Mouse (Mus musculus): Measurements from ENCODE around the gene Sstr5. TPM values are rescaled to one million over a fixed set of nuclear protein-coding genes. Genes with fewer than 3 reads are reported as not detected.
A peak's percentile ranks its signal among the peaks of the same experiment; 100 is the strongest.

Sstr5 gene
- not detected in 2 replicates for polyA plus RNA-seq (2014; fragmentation: Nextera tagmentation; extraction: Ambion mirVana)

DNA sequence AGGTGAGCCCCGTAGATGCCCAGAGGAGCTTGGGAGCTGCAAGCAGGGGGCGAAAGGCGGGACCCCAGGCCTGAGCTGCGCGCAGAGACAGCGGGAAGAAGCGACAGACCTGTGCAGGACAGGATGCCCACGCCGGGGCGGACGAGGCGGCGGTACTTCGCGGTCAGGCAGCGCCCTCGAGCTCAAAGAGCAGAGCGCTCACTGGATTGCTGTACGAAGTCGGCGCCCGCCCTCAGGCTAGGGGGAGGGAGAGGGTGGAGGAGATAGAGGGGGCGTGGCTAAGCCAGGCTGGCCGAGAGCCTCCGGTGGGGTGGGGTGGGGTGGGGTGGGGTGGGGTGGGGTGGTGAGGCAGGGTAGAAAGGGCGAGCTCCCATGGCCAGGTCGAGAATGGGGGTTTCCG, at the start of gene Sstr5:
Sstr5 (minus strand) TSS at position 276 of the 400 bp plus-strand sequence.
- H3K27me3 ChIP-seq (replicated peaks; ENCODE audit: control insufficient read depth, insufficient read depth, low read length) = peaks cover 19% of the 10 kb centered on the region
- 0 out of 2 replicates have a peak, but pooled peaks cover 4% of the 10 kb centered on the region for H3K4me1 ChIP-seq (ENCODE audit: control insufficient read depth, insufficient read depth, low read length)
- H3K9ac ChIP-seq (ENCODE audit: low read depth, low read length) = peak within 1 kb of the TSS; percentile 47; the same call in 1 of the 2 replicates
- no peak; the same call in 1 of the 2 replicates for ATAC-seq (ENCODE audit: low read depth)
- H3K27ac ChIP-seq (replicated peaks; ENCODE audit: low read depth, low read length) = no peak within 1 kb of the TSS
- peak within 1 kb of the TSS; percentile 52 for H3K4me2 ChIP-seq (ENCODE audit: low read depth, low read length)
- no peaks in the 10 kb centered on the region for H3K36me3 ChIP-seq (ENCODE audit: control insufficient read depth, insufficient read depth, low read length)
- no peaks in the 10 kb centered on the region for H3K9me3 ChIP-seq (ENCODE audit: control insufficient read depth, low read length)
- 0% methylated on average over 6 of the region's 28 CpGs for WGBS
- DNase-seq (ENCODE audit: low spot score) = peak; percentile 49
- peak within 1 kb of the TSS; percentile 27 for H3K4me3 ChIP-seq (ENCODE audit: low read depth, low read length)

DNA sequence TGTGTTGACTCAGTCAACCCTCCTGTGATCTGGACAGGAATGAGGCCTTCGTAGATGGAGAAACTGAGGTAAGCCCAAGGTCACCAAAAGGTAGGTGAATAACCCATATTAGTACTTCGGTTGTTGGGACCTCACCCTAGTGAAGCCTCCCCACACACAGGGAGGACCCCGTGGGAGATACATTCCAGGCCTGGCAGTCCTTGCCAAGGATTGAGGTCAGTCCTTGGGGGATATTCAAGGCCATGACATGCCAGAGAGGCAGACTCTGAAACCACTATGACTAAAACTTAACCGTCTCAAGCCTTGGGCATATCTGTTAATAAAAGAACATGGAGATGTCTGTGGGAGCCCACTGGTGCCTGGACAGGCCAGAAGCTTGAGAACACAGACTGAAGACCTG, 44.7 kb upstream of the Sstr5 start:
- H3K27me3 ChIP-seq (replicated peaks; ENCODE audit: control insufficient read depth, insufficient read depth, low read length) = no peaks in the 10 kb centered on the region
- no peaks in the 10 kb centered on the region for H3K9me3 ChIP-seq (ENCODE audit: control insufficient read depth, low read length)
- DNase-seq (ENCODE audit: low spot score) = no peak
- no peak overlapping the region for H3K4me2 ChIP-seq (ENCODE audit: low read depth, low read length)
- H3K4me1 ChIP-seq (ENCODE audit: control insufficient read depth, insufficient read depth, low read length) = no peaks in the 10 kb centered on the region
- H3K4me3 ChIP-seq (ENCODE audit: low read depth, low read length) = no peak overlapping the region
- no peaks in the 10 kb centered on the region for H3K36me3 ChIP-seq (ENCODE audit: control insufficient read depth, insufficient read depth, low read length)
- no peak for ATAC-seq (ENCODE audit: low read depth)
- no peak overlapping the region for H3K9ac ChIP-seq (ENCODE audit: low read depth, low read length)
- no peak overlapping the region for H3K27ac ChIP-seq (replicated peaks; ENCODE audit: low read depth, low read length)
- 86% methylated on average over 4 of the region's 4 CpGs for whole genome bisulfite sequencing

DNA sequence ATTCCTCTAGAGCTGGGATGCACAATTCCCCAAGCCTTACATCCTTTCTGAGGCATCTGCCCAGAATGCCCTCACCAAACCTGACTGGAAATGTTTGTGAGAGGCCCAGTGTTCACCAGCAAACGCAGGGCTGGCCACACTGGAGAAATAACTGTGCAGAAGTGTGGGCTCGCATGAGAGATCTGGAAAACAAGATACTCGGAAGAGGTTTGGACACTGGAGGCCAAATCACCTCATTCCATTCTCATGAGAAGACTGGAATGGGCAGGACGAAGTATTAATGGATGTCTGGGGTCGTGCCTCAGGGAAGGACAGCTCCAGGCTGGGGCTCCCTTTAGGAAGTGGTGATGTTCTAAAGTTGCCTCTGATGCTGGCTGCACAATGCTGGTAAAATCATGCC, 43.6 kb upstream of the Sstr5 start:
- Histone ChIP-seq H3K4me1 (ENCODE audit: control insufficient read depth, insufficient read depth, low read length) (no peaks in the 10 kb centered on the region), H3K36me3 (ENCODE audit: control insufficient read depth, insufficient read depth, low read length) (no peaks in the 10 kb centered on the region), H3K4me2 (ENCODE audit: low read depth, low read length) (no peak overlapping the region), H3K27ac (replicated peaks; ENCODE audit: low read depth, low read length) (no peak overlapping the region), H3K9ac (ENCODE audit: low read depth, low read length) (no peak overlapping the region), H3K4me3 (ENCODE audit: low read depth, low read length) (no peak overlapping the region), H3K27me3 (replicated peaks; ENCODE audit: control insufficient read depth, insufficient read depth, low read length) (no peaks in the 10 kb centered on the region), H3K9me3 (ENCODE audit: control insufficient read depth, low read length) (no peaks in the 10 kb centered on the region)
- 72% methylated on average over 5 of the region's 5 CpGs for WGBS
- no peak for ATAC-seq (ENCODE audit: low read depth)
- DNase-seq (ENCODE audit: low spot score) = no peak

DNA sequence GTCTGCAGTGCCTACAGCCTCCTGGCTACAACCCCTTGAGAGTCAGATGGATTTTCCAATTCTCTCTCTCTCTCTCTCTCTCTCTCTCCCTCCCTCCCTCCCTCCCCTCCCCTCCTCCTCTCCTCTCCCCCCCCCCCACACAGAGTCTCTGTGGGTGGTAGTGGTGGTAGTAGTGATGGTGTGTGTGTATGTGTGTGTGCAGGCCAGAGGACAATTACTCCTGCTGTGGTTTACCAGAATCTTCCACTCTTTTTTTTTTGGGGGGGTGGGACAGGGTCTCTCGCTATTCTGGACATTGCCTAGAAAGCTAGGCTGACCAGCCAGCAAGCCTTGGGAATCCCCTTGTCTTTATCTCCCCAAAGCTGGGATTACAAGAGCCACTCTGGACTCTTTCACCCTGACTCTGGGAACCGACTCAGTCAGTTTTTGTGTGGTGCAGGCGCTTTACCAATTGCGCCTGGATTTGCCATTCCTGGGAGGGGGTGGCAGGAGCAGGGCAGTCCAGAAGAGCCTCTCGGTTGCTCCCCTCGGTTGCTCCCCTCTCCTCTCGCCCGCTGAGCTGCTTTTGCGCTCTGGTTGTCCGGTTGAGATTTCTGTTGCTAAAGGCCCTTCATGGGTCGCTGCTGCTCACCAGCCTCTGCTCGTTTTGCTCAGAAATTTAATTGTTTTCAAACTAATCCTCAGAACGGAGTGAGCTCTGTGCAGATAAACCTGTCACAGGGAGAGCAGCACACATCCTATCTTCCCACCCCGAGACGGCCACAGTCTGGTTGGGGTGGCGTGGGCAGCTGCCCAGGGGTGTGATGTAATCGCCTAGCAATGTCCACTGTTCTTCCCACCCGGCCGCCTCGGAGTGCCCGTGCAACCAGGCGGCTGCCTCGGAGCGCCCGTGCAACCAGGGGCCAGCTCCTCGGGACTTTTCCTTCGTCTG, 42.1 kb upstream of the Sstr5 start:
- DNase-seq (ENCODE audit: low spot score) = no peak
- Histone ChIP-seq H3K9ac (ENCODE audit: low read depth, low read length) (peak overlapping the region; percentile 42; the same call in 1 of the 2 replicates), H3K36me3 (ENCODE audit: control insufficient read depth, insufficient read depth, low read length) (no peaks in the 10 kb centered on the region), H3K27ac (replicated peaks; ENCODE audit: low read depth, low read length) (no peak overlapping the region), H3K9me3 (ENCODE audit: control insufficient read depth, low read length) (no peaks in the 10 kb centered on the region), H3K27me3 (replicated peaks; ENCODE audit: control insufficient read depth, insufficient read depth, low read length) (no peaks in the 10 kb centered on the region), H3K4me3 (ENCODE audit: low read depth, low read length) (no peak overlapping the region), H3K4me1 (ENCODE audit: control insufficient read depth, insufficient read depth, low read length) (no peaks in the 10 kb centered on the region), H3K4me2 (ENCODE audit: low read depth, low read length) (no peak overlapping the region)
- peak; percentile 57; the same call in 1 of the 2 replicates for ATAC-seq (ENCODE audit: low read depth)
- WGBS = 41% methylated on average over 27 of the region's 27 CpGs

DNA sequence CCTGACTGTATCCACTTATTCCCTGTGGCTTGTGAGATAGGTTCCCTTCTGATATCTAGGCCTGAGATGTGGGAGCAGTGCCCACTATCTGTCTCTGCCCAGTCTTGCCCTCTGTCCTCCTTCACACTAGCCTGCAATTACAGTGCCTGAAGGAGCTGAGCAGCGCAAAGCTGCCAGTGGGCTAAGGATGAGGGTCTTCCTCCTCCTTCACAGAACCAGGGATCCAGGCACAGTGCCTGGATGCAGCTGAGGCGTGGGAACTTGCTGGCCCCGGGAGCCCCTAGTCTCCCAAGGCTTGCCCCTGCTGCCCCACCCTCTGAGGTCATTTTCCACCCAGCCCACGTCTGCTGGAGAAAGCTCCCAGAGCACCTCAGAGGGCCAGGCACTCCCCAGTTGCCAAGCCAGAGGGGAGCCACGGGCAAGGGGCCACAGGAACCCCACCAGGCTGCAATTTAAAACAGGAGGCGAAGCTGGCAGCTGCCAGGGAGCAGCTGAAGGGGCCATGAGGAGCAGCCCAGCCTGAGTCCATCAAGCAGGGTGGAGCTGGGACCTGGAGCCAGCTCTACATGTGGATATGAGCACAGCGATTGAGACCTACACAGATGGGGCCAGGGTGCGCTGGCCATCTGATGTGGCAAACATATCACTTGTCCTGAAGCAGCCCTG, 33.4 kb upstream of the Sstr5 start:
- no peak overlapping the region for H3K9ac ChIP-seq (ENCODE audit: low read depth, low read length)
- H3K4me2 ChIP-seq (ENCODE audit: low read depth, low read length) = no peak overlapping the region
- WGBS = 53% methylated on average over 8 of the region's 8 CpGs
- no peak for DNase-seq (ENCODE audit: low spot score)
- H3K9me3 ChIP-seq (ENCODE audit: control insufficient read depth, low read length) = no peaks in the 10 kb centered on the region
- H3K4me3 ChIP-seq (ENCODE audit: low read depth, low read length) = no peak overlapping the region
- no peaks in the 10 kb centered on the region for H3K4me1 ChIP-seq (ENCODE audit: control insufficient read depth, insufficient read depth, low read length)
- H3K27me3 ChIP-seq (replicated peaks; ENCODE audit: control insufficient read depth, insufficient read depth, low read length) = no peaks in the 10 kb centered on the region
- H3K36me3 ChIP-seq (ENCODE audit: control insufficient read depth, insufficient read depth, low read length) = no peaks in the 10 kb centered on the region
- no peak overlapping the region for H3K27ac ChIP-seq (replicated peaks; ENCODE audit: low read depth, low read length)
- ATAC-seq (ENCODE audit: low read depth) = no peak

DNA sequence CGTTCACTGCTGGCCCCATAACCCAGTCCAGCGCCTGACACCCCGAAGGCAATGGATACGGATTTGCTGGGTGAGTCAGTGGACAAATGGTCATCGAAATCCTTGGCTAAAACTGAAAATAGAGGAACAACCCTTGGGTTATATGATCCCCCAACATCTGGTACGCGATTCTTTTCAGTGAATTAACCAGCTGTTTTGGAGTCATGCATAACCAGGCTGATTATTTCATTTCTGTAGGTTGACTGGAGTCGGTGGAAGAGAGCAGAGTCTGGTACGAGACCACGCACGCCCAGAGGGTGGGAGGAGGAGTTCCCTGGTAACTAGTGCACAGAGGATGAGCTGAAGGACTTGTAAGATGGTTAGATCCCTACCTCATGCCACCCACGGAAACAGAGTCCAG, 25.0 kb upstream of the Sstr5 start:
- H3K27ac ChIP-seq (replicated peaks; ENCODE audit: low read depth, low read length) = no peak overlapping the region
- DNase-seq (ENCODE audit: low spot score) = peak; percentile 54

DNA sequence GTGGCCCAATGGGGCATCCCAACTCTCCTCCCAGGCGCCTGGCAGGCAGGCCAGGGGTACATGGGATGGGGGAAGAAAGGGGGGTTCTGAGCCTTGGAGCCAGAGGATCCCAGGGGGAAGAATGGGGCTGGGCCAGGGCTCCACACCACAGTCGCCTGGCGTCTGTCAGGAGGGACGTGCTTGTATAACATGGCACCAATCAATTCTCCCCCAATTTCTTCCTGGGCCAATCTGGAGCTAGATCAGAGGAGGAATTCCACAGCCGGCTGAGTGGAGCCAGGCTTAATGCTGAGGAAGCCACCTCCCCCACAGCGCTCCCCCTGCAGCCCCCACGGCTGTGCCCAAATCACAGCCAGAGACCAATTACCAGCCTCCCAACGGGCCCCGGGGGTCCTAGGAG, 23.4 kb upstream of the Sstr5 start:
- peak; percentile 60 for ATAC-seq (ENCODE audit: low read depth)
- WGBS = 26% methylated on average over 7 of the region's 9 CpGs

More for the DNA sequence above, 25.0 kb upstream of the Sstr5 start:
- peaks cover 16% of the 10 kb centered on the region for H3K4me1 ChIP-seq (ENCODE audit: control insufficient read depth, insufficient read depth, low read length)
- H3K4me3 ChIP-seq (ENCODE audit: low read depth, low read length) = no peak overlapping the region
- WGBS = 41% methylated on average over 12 of the region's 12 CpGs
- H3K9me3 ChIP-seq (ENCODE audit: control insufficient read depth, low read length) = no peaks in the 10 kb centered on the region
- no peak overlapping the region for H3K9ac ChIP-seq (ENCODE audit: low read depth, low read length)
- ATAC-seq (ENCODE audit: low read depth) = peak; percentile 47; the same call in 1 of the 2 replicates
- no peak overlapping the region for H3K4me2 ChIP-seq (ENCODE audit: low read depth, low read length)
- H3K36me3 ChIP-seq (ENCODE audit: control insufficient read depth, insufficient read depth, low read length) = no peaks in the 10 kb centered on the region
- H3K27me3 ChIP-seq (replicated peaks; ENCODE audit: control insufficient read depth, insufficient read depth, low read length) = no peaks in the 10 kb centered on the region

DNA sequence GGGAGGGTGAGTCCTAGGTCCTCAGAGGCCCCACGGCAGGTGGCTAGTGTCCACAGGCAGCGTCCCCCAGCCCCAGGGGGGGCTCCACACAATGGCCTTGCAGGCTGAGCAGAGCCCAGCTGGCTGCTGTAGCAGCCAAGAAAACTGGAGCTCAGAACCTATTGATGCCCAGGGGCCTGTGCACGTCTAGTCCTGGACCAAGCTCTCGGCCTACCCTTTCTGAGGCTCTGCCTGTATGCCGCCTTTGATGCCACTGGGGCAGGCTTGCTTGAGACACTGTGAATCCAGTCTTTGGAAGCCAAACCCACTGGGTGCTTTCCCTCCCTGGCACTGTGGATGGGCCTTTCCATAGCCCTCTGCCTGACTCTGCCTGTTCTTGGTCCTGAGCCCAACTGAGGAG, 22.4 kb upstream of the Sstr5 start:
- Histone ChIP-seq H3K27me3 (replicated peaks; ENCODE audit: control insufficient read depth, insufficient read depth, low read length) (no peaks in the 10 kb centered on the region), H3K36me3 (ENCODE audit: control insufficient read depth, insufficient read depth, low read length) (no peaks in the 10 kb centered on the region), H3K9ac (ENCODE audit: low read depth, low read length) (no peak overlapping the region), H3K4me2 (ENCODE audit: low read depth, low read length) (no peak overlapping the region), H3K27ac (replicated peaks; ENCODE audit: low read depth, low read length) (no peak overlapping the region; the same call in 1 of the 2 replicates), H3K9me3 (ENCODE audit: control insufficient read depth, low read length) (no peaks in the 10 kb centered on the region), H3K4me3 (ENCODE audit: low read depth, low read length) (no peak overlapping the region), H3K4me1 (ENCODE audit: control insufficient read depth, insufficient read depth, low read length) (peaks cover 16% of the 10 kb centered on the region)
- DNase-seq (ENCODE audit: low spot score) = no peak
- WGBS = 88% methylated on average over 1 of the region's 5 CpGs
- no peak for ATAC-seq (ENCODE audit: low read depth)

More for the DNA sequence above, 23.4 kb upstream of the Sstr5 start:
- Histone ChIP-seq H3K4me1 (ENCODE audit: control insufficient read depth, insufficient read depth, low read length) (peaks cover 16% of the 10 kb centered on the region), H3K9me3 (ENCODE audit: control insufficient read depth, low read length) (no peaks in the 10 kb centered on the region), H3K4me3 (ENCODE audit: low read depth, low read length) (no peak overlapping the region), H3K9ac (ENCODE audit: low read depth, low read length) (no peak overlapping the region), H3K4me2 (ENCODE audit: low read depth, low read length) (no peak overlapping the region), H3K27ac (replicated peaks; ENCODE audit: low read depth, low read length) (no peak overlapping the region; the same call in 1 of the 2 replicates), H3K27me3 (replicated peaks; ENCODE audit: control insufficient read depth, insufficient read depth, low read length) (no peaks in the 10 kb centered on the region), H3K36me3 (ENCODE audit: control insufficient read depth, insufficient read depth, low read length) (no peaks in the 10 kb centered on the region)
- DNase-seq (ENCODE audit: low spot score) = peak; percentile 69

Measured in embryonic facial prominence, embryonic 14.5 days (tissue).